Mouse (Mus musculus) cerebellum, postnatal 10 days (tissue): Measurements from ENCODE around the gene Ccdc162.

Experiments
- DNase-seq, 2 experiments: peaks; one replicate each; pipeline ENCODE4 v3.0.0; 2021; ENCODE audit warnings: mixed read lengths in 2 of 2

Gene Ccdc162

DNA sequence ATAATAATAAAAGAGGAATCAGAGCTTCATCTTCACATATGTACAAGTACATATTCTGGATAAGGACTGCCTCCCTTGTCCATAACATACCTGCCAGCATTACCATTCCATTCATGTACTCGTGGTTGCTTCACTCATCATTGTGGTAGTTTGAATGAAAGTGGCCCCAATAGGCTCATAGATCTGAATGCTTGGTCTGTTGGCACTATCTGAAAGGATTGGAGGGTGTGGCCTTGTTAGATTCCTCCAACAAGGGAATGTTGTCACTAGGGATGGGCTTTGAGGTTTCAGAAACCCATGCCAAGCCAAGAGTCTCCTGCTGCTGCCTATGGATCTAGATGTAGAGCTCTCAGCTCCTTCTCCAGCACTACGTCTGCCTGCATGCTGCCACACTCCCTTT lies 180.4 kb downstream of the Ccdc162 start:
- DNase-seq = no peak

DNA sequence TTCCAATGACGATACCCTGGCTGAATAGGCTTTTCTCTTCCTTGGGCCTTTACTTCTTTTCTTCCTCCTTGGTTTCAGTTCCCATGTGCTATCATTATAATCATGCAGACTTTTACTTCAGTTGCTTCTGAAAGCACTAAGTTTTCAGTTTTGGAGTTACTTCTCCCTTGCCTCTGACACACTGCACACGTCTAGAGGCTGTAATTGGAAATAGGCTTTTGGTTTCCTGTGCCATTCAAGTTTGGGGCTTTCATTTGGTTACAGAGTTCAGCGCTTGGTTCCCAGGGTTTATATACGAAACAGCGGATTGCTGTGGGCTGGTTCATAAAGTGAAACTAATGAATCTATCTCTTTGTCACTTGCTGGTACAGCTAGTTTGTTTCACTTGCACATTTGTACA lies 186.5 kb downstream of the Ccdc162 start:
- DNase-seq = no peak

DNA sequence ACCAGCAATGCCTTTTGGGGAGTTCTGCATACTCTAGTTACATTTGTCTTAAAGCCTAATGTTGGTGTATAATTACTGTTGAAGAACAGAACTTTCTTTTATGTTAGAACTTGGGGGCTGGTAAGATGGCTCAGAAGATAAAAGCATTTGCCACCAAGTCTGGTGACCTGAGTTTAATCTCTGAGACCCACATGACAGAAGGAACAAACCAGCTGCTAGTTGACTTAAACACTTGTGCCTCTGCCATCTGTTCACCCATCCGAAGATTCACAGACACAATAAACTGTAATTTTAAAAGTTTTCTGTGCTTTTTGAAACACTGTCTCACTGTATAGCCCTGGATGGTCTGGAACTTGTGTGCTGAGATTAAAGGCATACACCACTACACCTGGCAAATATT lies 190.7 kb downstream of the Ccdc162 start:
- no peak for DNase-seq

DNA sequence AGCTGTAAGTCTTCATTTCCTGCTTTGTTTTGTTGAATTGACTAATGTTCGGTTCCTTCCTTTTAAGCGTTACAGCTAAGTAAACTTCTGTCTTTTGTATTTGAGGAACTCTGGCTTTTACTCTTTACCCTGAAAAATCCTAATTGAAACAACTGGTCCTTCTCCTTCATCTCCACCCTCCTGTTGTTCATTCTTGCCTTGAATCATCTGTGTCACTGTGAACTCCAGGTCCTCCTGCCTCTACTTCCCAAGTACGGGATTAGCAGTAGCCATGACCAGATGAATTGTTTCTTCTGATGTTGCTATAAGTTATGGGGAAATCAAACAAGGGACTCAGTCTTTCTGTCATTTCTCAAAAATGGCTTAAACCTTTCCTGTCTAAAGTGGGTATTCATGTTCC lies 193.0 kb downstream of the Ccdc162 start:
- DNase-seq = no peak

DNA sequence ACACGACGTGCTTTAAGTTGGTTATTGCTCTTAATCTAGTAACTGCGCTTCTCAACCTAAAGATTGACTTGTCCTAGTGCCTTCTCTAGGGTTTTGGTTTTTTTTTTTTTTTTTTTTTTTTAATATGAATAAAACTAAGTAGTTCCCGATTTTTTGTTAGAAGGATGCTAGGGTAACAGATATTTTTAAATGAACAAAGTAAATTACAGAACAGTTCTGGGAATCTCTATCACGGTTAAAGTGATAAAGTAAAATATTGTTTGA lies 196.1 kb downstream of the Ccdc162 start:
- DNase-seq = no peak

DNA sequence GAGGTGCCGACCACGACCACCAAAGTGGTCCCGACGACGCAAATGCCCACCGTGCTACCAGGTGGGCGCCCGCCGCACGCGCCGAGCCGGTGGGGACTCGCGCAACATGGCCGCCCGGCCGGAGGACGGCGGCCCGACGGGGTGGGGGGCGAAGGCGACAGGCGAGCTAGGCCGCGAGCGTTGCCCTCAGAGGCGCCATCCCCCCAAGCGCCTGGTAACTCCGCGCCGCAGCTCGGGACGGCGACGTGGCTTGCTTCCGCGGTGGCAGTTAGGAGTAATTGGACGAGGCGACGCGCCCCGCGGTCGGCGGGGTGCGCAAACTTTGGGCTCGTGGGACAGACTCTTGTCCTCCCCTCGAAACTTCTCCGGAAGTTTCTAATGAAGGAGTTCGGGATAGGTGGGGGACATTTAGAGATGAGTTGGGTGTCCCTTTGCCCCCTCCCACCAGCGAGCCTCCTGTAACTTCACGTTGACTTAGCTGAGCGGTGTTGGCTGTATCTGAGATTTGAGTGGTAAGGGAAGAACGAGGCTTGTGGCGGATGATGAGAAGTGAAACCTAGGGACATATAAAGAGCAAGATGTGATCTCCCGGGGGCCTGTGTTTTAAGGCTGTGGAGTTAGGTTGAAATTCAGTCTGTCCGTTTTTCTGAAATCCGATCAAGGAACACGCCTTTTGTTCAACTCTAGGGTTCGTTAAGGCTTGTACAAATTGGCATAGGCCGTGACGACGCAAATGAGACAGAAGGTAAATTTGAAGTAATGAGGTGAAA lies 196.6 kb downstream of the Ccdc162 start:
- DNase-seq = peak; percentile 74 to 77

DNA sequence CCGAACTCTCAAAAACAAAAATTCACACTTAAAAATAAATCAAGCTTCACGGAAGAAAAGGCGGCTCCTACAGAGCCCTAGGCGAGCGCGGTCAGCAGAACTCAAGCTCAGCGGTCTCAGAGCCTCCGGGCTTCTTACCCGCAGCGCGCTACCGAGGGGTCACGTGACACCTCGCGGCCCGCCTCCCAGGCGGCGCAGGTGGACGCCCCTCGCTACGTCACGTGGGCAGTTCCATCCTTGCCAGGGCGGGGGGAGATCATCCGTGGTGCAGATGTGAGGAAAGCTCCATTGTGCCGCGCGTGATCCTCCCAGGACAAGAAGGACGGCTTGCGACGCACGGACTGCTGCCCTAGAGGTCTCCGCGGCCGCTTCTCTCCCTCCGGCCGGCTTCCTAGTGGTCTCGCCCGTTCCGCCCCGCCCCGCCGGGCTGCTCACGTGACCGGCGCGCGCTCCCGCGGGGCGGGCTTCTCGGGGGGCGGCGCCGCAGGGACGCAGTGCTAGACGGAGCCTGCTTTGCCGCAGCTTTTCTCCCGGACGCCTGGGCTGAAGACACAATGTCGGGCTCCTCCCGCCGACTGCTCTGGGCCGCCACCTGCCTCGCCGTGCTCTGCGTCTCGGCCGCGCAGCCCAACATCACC lies 197.3 kb downstream of the Ccdc162 start, which contains the start of gene Cd164:
Gene Cd164 (plus strand): TSS at position 434 of the 638 bp plus-strand sequence.
- peak; percentile 98 for DNase-seq

DNA sequence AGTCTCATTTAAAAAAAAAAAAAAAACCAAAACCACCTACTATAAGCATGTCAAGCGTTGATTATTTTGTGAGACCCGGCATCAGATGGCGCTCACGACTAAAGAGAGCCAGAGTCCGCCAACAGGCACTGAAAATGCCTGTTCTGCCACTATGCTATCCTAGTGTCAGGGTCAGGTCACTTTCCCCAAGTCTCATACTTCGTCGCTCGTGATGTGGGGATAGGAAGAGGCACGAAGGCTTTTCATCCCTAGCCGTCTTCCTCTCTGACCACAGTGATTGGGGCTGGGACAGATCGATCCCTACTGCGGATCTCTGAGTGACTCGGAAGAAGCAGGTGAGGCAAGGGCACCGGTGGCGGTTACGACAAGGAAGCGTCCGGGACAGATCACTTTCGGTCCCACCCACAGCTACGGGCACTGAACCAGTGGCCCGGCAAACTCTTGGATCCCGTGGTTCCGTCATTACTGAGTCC lies 197.9 kb downstream of the Ccdc162 start:
- peak; percentile 84 to 87 for DNase-seq

DNA sequence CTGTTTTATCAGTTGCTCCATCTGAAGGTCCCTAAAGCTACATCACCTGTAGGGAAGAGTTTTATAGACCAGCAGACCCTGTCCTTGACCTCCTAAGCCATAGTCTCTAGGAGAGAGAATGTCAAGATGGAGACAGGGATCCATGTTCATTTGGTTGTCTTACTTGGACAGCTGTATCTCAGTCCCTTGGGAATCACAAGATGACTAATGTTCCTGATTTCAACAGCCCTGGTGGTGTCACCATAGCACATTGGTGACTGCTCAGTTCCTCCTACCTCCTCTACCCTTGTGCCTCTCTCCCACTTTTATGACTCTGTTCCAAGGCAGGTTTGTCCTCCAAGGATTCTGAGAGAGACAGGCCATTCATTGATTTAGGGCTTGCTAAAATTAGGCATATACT lies 201.5 kb downstream of the Ccdc162 start:
- DNase-seq = no peak

DNA sequence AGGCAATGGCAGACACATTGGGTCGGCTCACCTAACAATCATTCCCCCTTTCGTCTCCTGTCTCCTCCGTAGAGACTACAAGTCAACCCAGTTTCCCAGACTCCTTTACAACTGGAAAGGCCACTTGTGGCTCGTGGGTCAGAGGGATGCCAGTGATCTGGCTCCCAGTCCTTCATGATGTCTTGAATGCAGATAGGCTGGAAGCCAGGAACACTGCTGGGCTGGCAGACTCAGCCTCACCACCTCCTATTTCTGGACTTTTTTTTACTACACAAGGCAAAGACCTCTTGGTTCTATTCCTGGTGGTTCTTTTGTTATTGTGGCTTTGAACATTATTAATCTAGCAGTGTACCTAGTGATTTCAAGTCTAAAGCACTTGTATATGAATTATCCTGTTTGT lies 202.1 kb downstream of the Ccdc162 start:
- DNase-seq = peak in 1 of 2 experiments; percentile 13

DNA sequence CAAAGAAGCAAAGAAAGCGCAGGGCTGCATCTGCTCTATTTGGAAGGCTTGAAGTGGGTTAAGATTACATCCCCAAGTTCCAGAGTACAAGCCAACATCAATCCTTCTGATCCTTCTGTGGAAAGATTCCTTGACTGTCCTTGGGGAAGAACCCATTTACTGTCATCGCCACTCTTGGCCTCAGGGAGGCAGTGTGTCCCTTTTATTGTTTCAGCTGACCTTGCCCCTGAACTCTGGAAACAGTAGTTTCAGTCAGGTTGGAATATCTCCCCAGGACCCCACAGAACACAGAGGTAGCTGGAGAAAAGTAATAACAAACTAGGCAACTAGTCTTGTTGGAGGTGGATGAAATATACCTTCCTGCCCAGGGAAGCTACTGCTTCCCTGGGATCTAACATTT lies 207.3 kb downstream of the Ccdc162 start:
- DNase-seq = peak; percentile 46 to 48

DNA sequence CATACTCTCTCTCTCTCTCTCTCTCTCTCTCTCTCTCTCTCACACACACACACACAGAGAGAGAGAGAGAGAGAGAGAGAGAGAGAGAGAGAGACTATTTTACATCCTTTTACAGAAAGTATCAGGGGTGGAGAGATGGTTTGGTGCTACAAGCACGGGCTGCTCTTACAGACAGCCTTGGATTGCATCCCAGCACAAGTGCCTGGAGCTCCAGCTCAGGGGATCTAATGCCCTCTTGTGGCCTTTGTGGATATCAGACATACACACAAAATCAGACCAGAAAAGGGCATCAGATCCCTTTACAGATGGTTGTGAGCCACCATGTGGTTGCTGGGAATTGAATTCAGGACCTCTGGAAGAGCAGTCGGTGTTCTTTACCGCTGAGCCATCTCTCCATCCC lies 211.0 kb downstream of the Ccdc162 start:
- DNase-seq = peak; percentile 90 to 91

DNA sequence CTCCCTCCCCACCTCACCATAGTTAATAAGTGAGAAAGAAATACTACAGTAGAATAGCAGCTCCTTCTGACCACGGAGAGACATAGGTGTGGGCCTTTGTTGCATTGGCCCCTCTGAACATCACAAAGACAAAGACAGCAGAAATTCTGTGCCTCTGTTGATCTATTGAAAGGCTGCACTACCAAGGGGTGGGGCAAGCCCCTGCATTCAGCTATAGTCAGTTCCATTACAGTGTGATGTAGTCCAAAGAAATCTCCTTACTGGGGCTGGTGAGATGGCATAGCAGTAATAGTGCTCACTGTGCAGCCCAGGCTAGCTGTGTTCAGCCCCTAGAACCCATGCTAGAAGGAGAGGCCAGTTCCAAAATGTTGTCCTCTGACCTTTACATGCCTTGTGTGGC lies 211.4 kb downstream of the Ccdc162 start:
- DNase-seq = no peak

DNA sequence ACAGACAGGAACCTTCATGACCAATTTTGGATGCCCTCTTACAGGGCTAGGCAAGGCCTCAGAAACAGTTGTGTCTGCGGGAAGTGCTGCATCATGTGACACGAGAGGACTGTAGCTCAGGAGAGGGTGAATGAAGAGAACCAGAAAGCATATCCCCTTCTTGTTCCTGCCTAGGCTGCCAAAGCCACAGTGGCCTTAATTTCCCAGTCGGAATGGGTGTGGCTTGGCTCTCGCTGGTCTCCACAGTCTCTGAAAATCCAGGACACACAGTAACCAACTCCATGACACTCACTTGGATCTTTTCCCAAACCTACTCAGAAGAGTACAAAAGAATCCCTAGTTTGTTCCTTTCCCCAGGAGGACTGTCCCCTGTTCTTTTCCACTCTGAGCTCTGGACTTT lies 215.5 kb downstream of the Ccdc162 start:
- DNase-seq = peak in 1 of 2 experiments; percentile 42

DNA sequence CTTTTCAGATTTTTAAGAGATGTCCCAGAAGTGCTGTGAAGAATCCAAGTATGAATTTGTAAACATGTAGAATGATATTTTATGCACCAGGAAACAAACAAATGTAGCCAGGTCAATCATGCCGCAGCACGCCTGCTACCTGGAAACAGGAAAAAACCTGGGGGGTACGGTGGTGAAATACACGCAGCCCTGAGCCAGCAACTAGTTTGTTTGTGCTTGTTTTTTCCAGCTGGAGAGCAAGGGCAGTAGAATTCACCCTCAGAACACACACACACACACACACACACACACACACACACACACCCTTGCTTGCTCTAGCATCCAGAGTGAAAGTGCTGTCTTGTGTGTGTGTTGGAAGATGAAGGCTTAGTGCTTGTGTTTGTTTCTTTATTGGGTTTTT lies 225.3 kb downstream of the Ccdc162 start:
- no peak for DNase-seq

DNA sequence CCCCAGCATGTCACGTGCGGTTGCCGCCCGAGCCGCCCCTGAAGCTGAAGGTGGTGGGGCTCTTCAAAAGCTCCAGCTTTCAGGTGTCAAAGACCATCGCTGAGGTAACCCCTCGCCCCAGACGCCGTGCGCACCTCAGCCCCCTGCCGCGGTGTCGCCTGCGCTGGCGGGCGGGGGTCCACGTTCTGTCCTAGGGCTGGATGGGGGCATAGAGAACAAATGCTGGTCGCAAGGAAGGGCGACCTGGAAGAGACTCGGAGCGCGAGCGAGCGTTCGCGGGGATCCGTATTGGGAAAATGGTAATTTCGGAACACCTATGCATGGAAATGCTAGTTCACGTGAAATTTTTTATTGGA lies 225.9 kb downstream of the Ccdc162 start:
- DNase-seq = no peak

DNA sequence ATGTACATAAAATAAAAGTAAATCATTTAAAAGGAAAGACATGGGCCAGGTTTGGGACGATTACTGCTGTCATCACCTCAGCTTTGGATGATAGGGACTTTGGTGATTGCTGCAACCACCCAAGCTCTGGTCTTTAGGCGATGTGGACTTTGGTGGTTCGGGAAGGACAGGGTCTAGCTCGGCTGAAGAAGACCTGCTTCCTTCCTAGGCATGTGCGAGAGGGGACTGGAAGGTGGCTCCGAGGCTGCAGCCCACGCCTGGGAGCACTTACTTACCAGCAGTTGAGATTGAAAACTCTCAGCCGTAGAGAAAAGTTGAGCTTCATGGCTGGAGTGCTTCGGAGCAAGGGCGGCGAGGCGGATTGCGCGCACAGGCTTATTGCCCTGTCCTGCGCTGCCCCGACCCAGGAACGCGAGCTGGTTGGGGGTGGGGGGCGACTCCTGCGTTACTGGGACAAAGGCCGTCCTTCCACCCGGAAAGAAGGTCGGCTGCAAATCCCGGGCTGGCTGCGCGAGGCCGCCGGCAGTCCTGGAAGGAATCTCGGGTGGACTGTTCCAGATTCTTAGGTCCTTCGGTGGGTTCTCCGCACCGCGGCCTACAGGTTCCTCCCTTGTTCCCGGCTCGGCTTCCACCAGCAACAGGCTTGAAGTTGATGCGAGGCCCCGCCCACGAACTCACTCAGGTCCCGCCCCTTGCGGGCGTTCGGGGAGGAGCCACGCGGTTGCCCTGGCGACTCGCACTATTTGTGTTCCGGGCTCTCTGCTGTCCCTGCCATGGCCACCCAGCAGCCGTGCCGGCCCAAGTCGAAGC lies 226.5 kb downstream of the Ccdc162 start, which contains the start of the genes Smpd2 and Ppil6:
Gene Smpd2 (minus strand): TSS at position 662 of the 810 bp plus-strand sequence.
Gene Ppil6 (plus strand): TSS at position 732 of the 810 bp plus-strand sequence.
- DNase-seq = peak; percentile 95 to 97

DNA sequence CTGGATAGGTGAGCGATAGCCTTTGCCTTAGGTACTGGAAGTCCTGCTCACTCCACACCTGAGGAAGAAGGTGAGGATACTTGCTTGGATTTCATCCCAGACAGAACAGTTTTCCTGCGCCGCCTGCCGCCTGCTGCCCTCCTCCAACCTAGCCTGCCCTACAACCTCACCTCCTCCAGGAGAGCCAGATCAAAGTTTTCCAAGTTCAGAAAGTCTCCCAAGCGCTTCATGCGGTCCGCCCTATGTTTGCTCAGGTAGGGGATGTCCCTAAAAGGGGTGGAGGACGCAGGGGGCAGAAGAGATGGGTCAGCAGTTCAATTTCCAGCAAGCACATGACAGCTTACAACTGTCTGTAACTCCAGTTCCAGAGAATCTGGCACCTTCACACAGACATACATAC lies 227.1 kb downstream of the Ccdc162 start:
- no peak for DNase-seq

DNA sequence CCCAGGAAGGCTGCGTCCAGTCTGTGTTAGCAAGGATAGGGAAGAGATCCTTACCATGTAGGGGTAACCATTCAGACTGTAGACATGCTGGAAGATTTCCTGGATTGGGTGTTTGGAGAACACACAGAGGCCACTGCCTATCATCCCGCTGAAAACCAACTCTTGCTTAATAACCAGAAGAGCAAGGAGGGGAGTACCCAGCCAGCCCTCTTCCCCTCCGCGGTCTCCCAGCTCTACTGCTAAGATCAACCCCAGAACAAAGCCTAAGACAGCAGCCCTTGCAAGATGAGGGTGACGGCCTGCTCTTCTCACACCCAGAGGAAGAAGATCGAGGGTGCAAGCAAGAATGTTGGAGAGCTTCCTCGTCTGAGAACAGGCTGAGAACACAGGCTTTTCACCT lies 227.6 kb downstream of the Ccdc162 start:
- DNase-seq = no peak
